Mouse (Mus musculus) limb, embryonic 14.5 days (tissue): ENCODE measurements around the gene Epn3. TPM values are rescaled to one million over a fixed set of nuclear protein-coding genes. Genes with fewer than 3 reads are reported as not detected.

Experiments used
- ATAC-seq: fragments of 200-750 bp; cut with Nextera tagmentation; 2 replicates; pipeline ENCODE4 v1.8.0; 2017; ENCODE audit warnings: low read depth, moderate number of reproducible peaks, moderate TSS enrichment; ENCODE audit not compliant: low FRiP score
- DNase-seq: peaks from one replicate; pipeline ENCODE4 v3.0.0-alpha.2; 2015; ENCODE audit warnings: low spot score
- H3K27ac ChIP-seq: fragments of 300-500 bp; sonication (generic); replicated peaks from 2 replicates; pipeline ENCODE4 v1.5.1; 2014; ENCODE audit warnings: low read depth, mild to moderate bottlenecking, low read length, moderate library complexity, mixed read lengths
- H3K27me3 ChIP-seq: fragments of 300-500 bp; sonication (generic); 2 replicates; pipeline ENCODE4 v1.6.1; 2014; ENCODE audit warnings: low read length, mixed read lengths; ENCODE audit not compliant: control insufficient read depth, insufficient read depth
- H3K36me3 ChIP-seq: fragments of 300-500 bp; sonication (generic); 2 replicates; pipeline ENCODE4 v1.6.1; 2014; ENCODE audit warnings: mild to moderate bottlenecking, low read length, moderate library complexity, mixed read lengths; ENCODE audit not compliant: control insufficient read depth, insufficient read depth
- H3K4me1 ChIP-seq: fragments of 300-500 bp; sonication (generic); 2 replicates; pipeline ENCODE4 v1.6.1; 2014; ENCODE audit warnings: antibody characterized with exemption, low read length, mixed read lengths; ENCODE audit not compliant: control insufficient read depth, insufficient read depth
- H3K4me2 ChIP-seq: fragments of 300-500 bp; sonication (generic); replicated peaks from 2 replicates; pipeline ENCODE4 v1.6.1; 2014; ENCODE audit warnings: low read depth, mild to moderate bottlenecking, low read length, moderate library complexity; ENCODE audit not compliant: severe bottlenecking
- H3K4me3 ChIP-seq: fragments of 300-500 bp; sonication (generic); replicated peaks from 2 replicates; pipeline ENCODE4 v1.5.1; 2014; ENCODE audit warnings: low read length
- H3K9ac ChIP-seq: fragments of 300-500 bp; sonication (generic); 2 replicates; pipeline ENCODE4 v1.6.1; 2014; ENCODE audit warnings: mild to moderate bottlenecking, low read depth, low read length, moderate library complexity; ENCODE audit not compliant: severe bottlenecking
- H3K9me3 ChIP-seq: fragments of 300-500 bp; sonication (generic); 2 replicates; pipeline ENCODE4 v1.6.1; 2016; ENCODE audit warnings: low read length; ENCODE audit not compliant: control insufficient read depth
- POLR2A ChIP-seq: fragments of 200-500 bp; IDR thresholded peaks from 2 replicates; pipeline ENCODE4 v1.8.0; 2012; ENCODE audit warnings: inconsistent platforms, mild to moderate bottlenecking, moderate library complexity, borderline replicate concordance; ENCODE audit not compliant: insufficient read depth, insufficient read length; ENCODE audit errors: extremely low read depth
- WGBS: fragments of 180-500 bp; shearing (Covaris S2); extraction: QIAGEN DNeasy Blood & Tissue Kit; methylation state at CpG from one replicate; pipeline ENCODE4 v1.1.7; 2014; 5-methylcytosine and 5-hydroxymethylcytosine counted together
- polyA plus RNA-seq, 2 experiments: library from polyadenylated mRNA; depleted of rRNA in 1 of 2; stranded (reverse) in 1 of 2; unstranded in 1 of 2; fragments of >200 nt; fragmentation: Nextera tagmentation in 1 of 2; extraction: Ambion mirVana in 1 of 2; gene quantifications; 2 replicates each; pipeline versions ENCODE4 v1.2.1 to v1.2.3; 2012 to 2014

Gene Epn3
- polyA plus RNA-seq, 2 experiments: 3.0 to 3.5 TPM

GRCm38 (mm10) chr11:94441752-94442151 is 58.0 kb downstream of the Epn3 start:
- Histone ChIP-seq H3K27me3 (no peaks in the 10 kb centered on the region), H3K27ac (no peak overlapping the region; the same call in 1 of the 2 replicates), H3K4me2 (no peak overlapping the region), H3K4me1 (peaks cover 55% of the 10 kb centered on the region), H3K9me3 (no peaks in the 10 kb centered on the region), H3K9ac (no peak overlapping the region), H3K4me3 (no peak overlapping the region), H3K36me3 (peaks cover 89% of the 10 kb centered on the region)
- TF ChIP-seq POLR2A: no peak
- DNase-seq (no peak), ATAC-seq (no peak)
- 60% methylated on average over 9 of the region's 9 CpGs for WGBS

GRCm38 (mm10) chr11:94441122-94441521 is 58.7 kb downstream of the Epn3 start:
- Histone ChIP-seq H3K36me3 (peaks cover 91% of the 10 kb centered on the region), H3K9ac (no peak overlapping the region), H3K4me3 (no peak overlapping the region), H3K4me1 (peaks cover 52% of the 10 kb centered on the region), H3K27ac (no peak overlapping the region), H3K4me2 (no peak overlapping the region), H3K9me3 (no peaks in the 10 kb centered on the region), H3K27me3 (no peaks in the 10 kb centered on the region)
- ATAC-seq (no peak), DNase-seq (no peak)
- 45% methylated on average over 7 of the region's 7 CpGs for WGBS
- TF ChIP-seq POLR2A: no peak

- Histone ChIP-seq H3K36me3 (peaks cover 91% of the 10 kb centered on the region), H3K4me2 (no peak overlapping the region), H3K27ac (no peak overlapping the region), H3K4me1 (peaks cover 45% of the 10 kb centered on the region), H3K9me3 (no peaks in the 10 kb centered on the region), H3K4me3 (no peak overlapping the region), H3K27me3 (no peaks in the 10 kb centered on the region), H3K9ac (no peak overlapping the region)
- TF ChIP-seq POLR2A: no peak
- no peak for DNase-seq
- no peak for ATAC-seq
- WGBS: 80% methylated on average over 6 of the region's 6 CpGs
These were observed 59.4 kb downstream of the Epn3 start for GRCm38 (mm10) chr11:94440421-94440820.

Other genes starting within 250 kb of the Epn3 start
- gene Gm21885, start 218.1 kb downstream of the Epn3 start, polyA plus RNA-seq (2012; rRNA removed): not detected in 2 replicates
- 0.44 and 0.84 TPM in 2 replicates for gene Gm21885, start 218.1 kb downstream of the Epn3 start, polyA plus RNA-seq (2014; fragmentation: Nextera tagmentation; extraction: Ambion mirVana)
- gene Luc7l3, start 178.0 kb downstream of the Epn3 start, polyA plus RNA-seq (2012; rRNA removed): 94.1 and 138 TPM in 2 replicates
- 96.9 and 104 TPM in 2 replicates for gene Luc7l3, start 178.0 kb downstream of the Epn3 start, polyA plus RNA-seq (2014; fragmentation: Nextera tagmentation; extraction: Ambion mirVana)
- 72.7 and 74.4 TPM in 2 replicates for gene Ankrd40, start 172.0 kb downstream of the Epn3 start, polyA plus RNA-seq (2012; rRNA removed)
- 30.3 and 30.9 TPM in 2 replicates for gene Ankrd40, start 172.0 kb downstream of the Epn3 start, polyA plus RNA-seq (2014; fragmentation: Nextera tagmentation; extraction: Ambion mirVana)
- 1.0 and 1.6 TPM in 2 replicates for gene Abcc3, start 107.0 kb downstream of the Epn3 start, polyA plus RNA-seq (2012; rRNA removed)
- gene Abcc3, start 107.0 kb downstream of the Epn3 start, polyA plus RNA-seq (2014; fragmentation: Nextera tagmentation; extraction: Ambion mirVana): 1.3 and 1.5 TPM in 2 replicates
- 449 and 693 TPM in 2 replicates for gene Cacna1g, start 25.8 kb downstream of the Epn3 start, polyA plus RNA-seq (2012; rRNA removed)
- gene Cacna1g, start 25.8 kb downstream of the Epn3 start, polyA plus RNA-seq (2014; fragmentation: Nextera tagmentation; extraction: Ambion mirVana): 49.0 and 59.3 TPM in 2 replicates
- 0.16 and 0.29 TPM in 2 replicates for gene Spata20, start 13.8 kb downstream of the Epn3 start, polyA plus RNA-seq (2012; rRNA removed)
- gene Spata20, start 13.8 kb downstream of the Epn3 start, polyA plus RNA-seq (2014; fragmentation: Nextera tagmentation; extraction: Ambion mirVana): 0.14 and 0.33 TPM in 2 replicates
- 2.5 and 2.6 TPM in 2 replicates for gene Mycbpap, start 21.8 kb upstream of the Epn3 start, polyA plus RNA-seq (2012; rRNA removed)
- gene Mycbpap, start 21.8 kb upstream of the Epn3 start, polyA plus RNA-seq (2014; fragmentation: Nextera tagmentation; extraction: Ambion mirVana): 1.2 and 1.5 TPM in 2 replicates
- 11.5 and 12.9 TPM in 2 replicates for gene Rsad1, start 49.3 kb upstream of the Epn3 start, polyA plus RNA-seq (2012; rRNA removed)
- gene Rsad1, start 49.3 kb upstream of the Epn3 start, polyA plus RNA-seq (2014; fragmentation: Nextera tagmentation; extraction: Ambion mirVana): 2.2 and 3.9 TPM in 2 replicates
- 29.5 and 47.5 TPM in 2 replicates for gene Chad, start 65.1 kb upstream of the Epn3 start, polyA plus RNA-seq (2012; rRNA removed)
- 17.0 and 18.2 TPM in 2 replicates for gene Chad, start 65.1 kb upstream of the Epn3 start, polyA plus RNA-seq (2014; fragmentation: Nextera tagmentation; extraction: Ambion mirVana)
- 36.3 and 43.2 TPM in 2 replicates for gene Acsf2, start 101.9 kb upstream of the Epn3 start, polyA plus RNA-seq (2012; rRNA removed)
- 9.5 and 10.7 TPM in 2 replicates for gene Acsf2, start 101.9 kb upstream of the Epn3 start, polyA plus RNA-seq (2014; fragmentation: Nextera tagmentation; extraction: Ambion mirVana)
- 149 TPM in 2 replicates for gene Lrrc59, start 129.8 kb upstream of the Epn3 start, polyA plus RNA-seq (2012; rRNA removed)
- gene Lrrc59, start 129.8 kb upstream of the Epn3 start, polyA plus RNA-seq (2014; fragmentation: Nextera tagmentation; extraction: Ambion mirVana): 197 and 200 TPM in 2 replicates
- gene Mrpl27, start 153.8 kb upstream of the Epn3 start, polyA plus RNA-seq (2012; rRNA removed): 79.4 and 113 TPM in 2 replicates
- 113 and 126 TPM in 2 replicates for gene Mrpl27, start 153.8 kb upstream of the Epn3 start, polyA plus RNA-seq (2014; fragmentation: Nextera tagmentation; extraction: Ambion mirVana)
- 18.9 and 19.5 TPM in 2 replicates for gene Eme1, start 154.0 kb upstream of the Epn3 start, polyA plus RNA-seq (2012; rRNA removed)
- gene Eme1, start 154.0 kb upstream of the Epn3 start, polyA plus RNA-seq (2014; fragmentation: Nextera tagmentation; extraction: Ambion mirVana): 16.5 and 19.4 TPM in 2 replicates
- gene Xylt2, start 177.5 kb upstream of the Epn3 start, polyA plus RNA-seq (2012; rRNA removed): 40.0 and 52.7 TPM in 2 replicates
- 27.4 and 28.6 TPM in 2 replicates for gene Xylt2, start 177.5 kb upstream of the Epn3 start, polyA plus RNA-seq (2014; fragmentation: Nextera tagmentation; extraction: Ambion mirVana)
- 0.06 and 0.14 TPM in 2 replicates for gene Gm11541, start 204.5 kb upstream of the Epn3 start, polyA plus RNA-seq (2012; rRNA removed)
- gene Gm11541, start 204.5 kb upstream of the Epn3 start, polyA plus RNA-seq (2014; fragmentation: Nextera tagmentation; extraction: Ambion mirVana): 0.19 and 0.22 TPM in 2 replicates
- gene Cdc34b, start 241.8 kb upstream of the Epn3 start, polyA plus RNA-seq (2012; rRNA removed): 0.08 and 0.26 TPM in 2 replicates
- not detected in 2 replicates for gene Cdc34b, start 241.8 kb upstream of the Epn3 start, polyA plus RNA-seq (2014; fragmentation: Nextera tagmentation; extraction: Ambion mirVana)